Mouse (Mus musculus) intestine, embryonic 14.5 days (tissue): ENCODE data around the gene Stx8. TPM values are rescaled to one million over a fixed set of nuclear protein-coding genes. Genes with fewer than 3 reads are reported as not detected.

Source experiments
- ATAC-seq: fragments of 200-750 bp; cut with Nextera tagmentation; replicated peaks from 2 replicates; pipeline ENCODE4 v1.8.0; 2017; ENCODE audit warnings: low read depth, moderate number of reproducible peaks, moderate TSS enrichment, moderate library complexity; ENCODE audit not compliant: low FRiP score, low TSS enrichment
- DNase-seq: peaks from one replicate; pipeline ENCODE4 v3.0.0-alpha.2; 2018; ENCODE audit warnings: low spot score
- H3K27ac ChIP-seq: fragments of 300-500 bp; sonication (generic); 2 replicates; pipeline ENCODE4 v1.5.1; 2014; ENCODE audit warnings: low read depth, mild to moderate bottlenecking, control low read depth
- H3K27me3 ChIP-seq: fragments of 300-500 bp; sonication (generic); replicated peaks from 2 replicates; pipeline ENCODE4 v1.6.1; 2014; ENCODE audit warnings: low read length, control low read depth; ENCODE audit not compliant: control insufficient read depth, insufficient read depth
- H3K36me3 ChIP-seq: fragments of 300-500 bp; sonication (generic); 2 replicates; pipeline ENCODE4 v1.6.1; 2014; ENCODE audit warnings: low read length, control low read depth; ENCODE audit not compliant: control insufficient read depth, insufficient read depth
- H3K4me1 ChIP-seq: fragments of 300-500 bp; sonication (generic); replicated peaks from 2 replicates; pipeline ENCODE4 v1.6.1; 2014; ENCODE audit warnings: low read length, control low read depth, mixed read lengths; ENCODE audit not compliant: control insufficient read depth, insufficient read depth
- H3K4me2 ChIP-seq: fragments of 300-500 bp; sonication (generic); 2 replicates; pipeline ENCODE4 v1.6.1; 2014; ENCODE audit warnings: low read length
- H3K4me3 ChIP-seq: fragments of 300-500 bp; sonication (generic); 2 replicates; pipeline ENCODE4 v1.5.1; 2014; ENCODE audit warnings: low read depth, low read length, control low read depth, mixed read lengths
- H3K9ac ChIP-seq: fragments of 300-500 bp; sonication (generic); 2 replicates; pipeline ENCODE4 v1.6.1; 2014; ENCODE audit warnings: mild to moderate bottlenecking, low read length
- H3K9me3 ChIP-seq: fragments of 300-500 bp; sonication (generic); 2 replicates; pipeline ENCODE4 v1.6.1; 2016; ENCODE audit warnings: low read length, control low read depth; ENCODE audit not compliant: control insufficient read depth
- WGBS: fragments of 180-500 bp; shearing (Covaris S2); extraction: QIAGEN DNeasy Blood & Tissue Kit; methylation state at CpG from one replicate; pipeline ENCODE4 v1.1.7; 2014; 5-methylcytosine and 5-hydroxymethylcytosine counted together
- microRNA-seq: library from miRNA; unstranded; fragments of <30 nt; microRNA quantifications from one replicate; pipeline ENCODE4, GENCODE M21; 2016
- polyA plus RNA-seq: library from polyadenylated mRNA; unstranded; fragments of >200 nt; fragmentation: Nextera tagmentation; extraction: Ambion mirVana; gene quantifications from 2 replicates; pipeline ENCODE4 v1.2.1, GENCODE M21; 2014

The Stx8 gene
- polyA plus RNA-seq, 1 experiment from 2014 or later: 51.3 TPM

- Histone ChIP-seq H3K27me3 (no peaks in the 10 kb centered on the region), H3K36me3 (peaks cover 4% of the 10 kb centered on the region; the same call in 1 of the 2 replicates), H3K27ac (no peak overlapping the region), H3K4me1 (peaks cover 4% of the 10 kb centered on the region; the same call in 1 of the 2 replicates), H3K4me3 (no peak overlapping the region), H3K4me2 (no peak overlapping the region), H3K9ac (no peak overlapping the region), H3K9me3 (0 out of 2 replicates have a peak, but pooled peaks cover 4% of the 10 kb centered on the region)
- ATAC-seq (no peak), DNase-seq (no peak)
- WGBS: 83% methylated on average over 16 of the region's 16 CpGs
These were observed 278.4 kb downstream of the Stx8 start for GRCm38 (mm10) chr11:68244254-68244991.

- no peak overlapping the region for H3K9ac ChIP-seq
- no peak overlapping the region for H3K27ac ChIP-seq
- 86% methylated on average over 5 of the region's 5 CpGs for WGBS
- peaks cover 4% of the 10 kb centered on the region; the same call in 1 of the 2 replicates for H3K36me3 ChIP-seq
- DNase-seq (no peak), ATAC-seq (no peak)
- 0 out of 2 replicates have a peak, but pooled peaks cover 4% of the 10 kb centered on the region for H3K4me1 ChIP-seq
- no peak overlapping the region for H3K4me2 ChIP-seq
- H3K27me3 ChIP-seq: no peaks in the 10 kb centered on the region
- H3K4me3 ChIP-seq: no peak overlapping the region
- 0 out of 2 replicates have a peak, but pooled peaks cover 4% of the 10 kb centered on the region for H3K9me3 ChIP-seq
These were observed 278.9 kb downstream of the Stx8 start for GRCm38 (mm10) chr11:68244992-68245261.

- DNase-seq: no peak
- ATAC-seq: no peak
- 53% methylated on average over 6 of the region's 6 CpGs for WGBS
- Histone ChIP-seq H3K36me3 (peaks cover 4% of the 10 kb centered on the region; the same call in 1 of the 2 replicates), H3K4me1 (no peaks in the 10 kb centered on the region), H3K27ac (no peak overlapping the region), H3K4me2 (no peak overlapping the region), H3K9me3 (0 out of 2 replicates have a peak, but pooled peaks cover 4% of the 10 kb centered on the region), H3K27me3 (no peaks in the 10 kb centered on the region), H3K9ac (no peak overlapping the region), H3K4me3 (no peak overlapping the region)
These were observed 281.9 kb downstream of the Stx8 start for GRCm38 (mm10) chr11:68247897-68248296.

GRCm38 (mm10) chr11:68250106-68250505 is 284.1 kb downstream of the Stx8 start:
- WGBS: 76% methylated on average over 6 of the region's 6 CpGs
- DNase-seq: no peak
- no peak overlapping the region for H3K4me3 ChIP-seq

GRCm38 (mm10) chr11:68253531-68253930 is 287.5 kb downstream of the Stx8 start:
- no peak overlapping the region for H3K4me2 ChIP-seq
- ATAC-seq (no peak), DNase-seq (no peak)
- no peaks in the 10 kb centered on the region for H3K4me1 ChIP-seq
- no peak overlapping the region for H3K27ac ChIP-seq
- no peaks in the 10 kb centered on the region for H3K27me3 ChIP-seq
- WGBS: 71% methylated on average over 7 of the region's 7 CpGs
- H3K9ac ChIP-seq: no peak overlapping the region
- H3K4me3 ChIP-seq: no peak overlapping the region
- H3K9me3 ChIP-seq: no peaks in the 10 kb centered on the region
- H3K36me3 ChIP-seq: no peaks in the 10 kb centered on the region

More at GRCm38 (mm10) chr11:68250106-68250505, 284.1 kb downstream of the Stx8 start:
- Histone ChIP-seq H3K36me3 (peaks cover under 1% of the 10 kb centered on the region; the same call in 1 of the 2 replicates), H3K4me2 (no peak overlapping the region), H3K27me3 (no peaks in the 10 kb centered on the region), H3K9me3 (no peaks in the 10 kb centered on the region), H3K4me1 (no peaks in the 10 kb centered on the region), H3K9ac (no peak overlapping the region), H3K27ac (no peak overlapping the region)
- ATAC-seq: no peak

Small RNA genes lying within 50 kb of the gene (microRNA-seq; reads per million reads assigned to microRNA genes)
- not detected for gene Mir6406

Other genes starting within 250 kb of the Stx8 start
- 2.7 and 3.6 TPM in 2 replicates for gene Glp2r, start 195.0 kb upstream of the Stx8 start, polyA plus RNA-seq
- gene Gsg1l2, start 191.6 kb upstream of the Stx8 start, polyA plus RNA-seq: 0.26 and 0.51 TPM in 2 replicates
- gene Dhrs7c, start 168.0 kb upstream of the Stx8 start, polyA plus RNA-seq: not detected in 2 replicates
- 5.4 and 5.8 TPM in 2 replicates for gene Usp43, start 44.0 kb upstream of the Stx8 start, polyA plus RNA-seq
- 0.86 and 1.0 TPM in 2 replicates for gene Cfap52, start 542 bp upstream of the Stx8 start, polyA plus RNA-seq